Mouse (Mus musculus) retina, adult 2 months (tissue): ENCODE measurements around the gene Btnl10.

Source experiments
- DNase-seq: peaks from one replicate; pipeline ENCODE4 v3.0.0-alpha.2; 2012; ENCODE audit warnings: low read depth, low spot score

Btnl10 gene

GRCm38 (mm10) chr11:58917745-58918366, at the start of gene Btnl10:
Gene Btnl10 (plus strand): TSS chr11:58917908.
- no peak for DNase-seq

- DNase-seq, result no peak
Measured at GRCm38 (mm10) chr11:58867954-58868330, 49.8 kb upstream of the Btnl10 start.

- no peak for DNase-seq
Measured at GRCm38 (mm10) chr11:58870961-58871360, 46.7 kb upstream of the Btnl10 start.

GRCm38 (mm10) chr11:58883756-58884155, 34.0 kb upstream of the Btnl10 start:
- DNase-seq, result no peak

GRCm38 (mm10) chr11:58890511-58890910, 27.2 kb upstream of the Btnl10 start:
- no peak for DNase-seq

GRCm38 (mm10) chr11:58894456-58894855, 23.3 kb upstream of the Btnl10 start:
- DNase-seq, result no peak

- DNase-seq, result no peak
Measured at GRCm38 (mm10) chr11:58897485-58897884, 20.2 kb upstream of the Btnl10 start.

GRCm38 (mm10) chr11:58901080-58901479, 16.6 kb upstream of the Btnl10 start:
- no peak for DNase-seq

GRCm38 (mm10) chr11:58903511-58904409, 13.9 kb upstream of the Btnl10 start, which contains the start of gene Zfp39:
Gene Zfp39 (minus strand): TSS chr11:58904225.
- DNase-seq, result peak; percentile 71

- no peak for DNase-seq
Measured at GRCm38 (mm10) chr11:58904410-58904718, 13.3 kb upstream of the Btnl10 start.

- DNase-seq, result no peak
Measured at GRCm38 (mm10) chr11:58904838-58905237, 12.9 kb upstream of the Btnl10 start.

- DNase-seq, result no peak
Measured at GRCm38 (mm10) chr11:58913776-58914175, 3.9 kb upstream of the Btnl10 start.

GRCm38 (mm10) chr11:58914461-58915028, 3.2 kb upstream of the Btnl10 start:
- no peak for DNase-seq

- DNase-seq, result no peak
Measured at GRCm38 (mm10) chr11:58916879-58917744, 596 bp upstream of the Btnl10 start.

GRCm38 (mm10) chr11:58918759-58919158, 1.1 kb downstream of the Btnl10 start:
- DNase-seq, result no peak

- no peak for DNase-seq
Measured at GRCm38 (mm10) chr11:58922420-58922819, 4.7 kb downstream of the Btnl10 start.

GRCm38 (mm10) chr11:58926651-58927050, 8.9 kb downstream of the Btnl10 start:
- no peak for DNase-seq

GRCm38 (mm10) chr11:58927053-58927452, 9.3 kb downstream of the Btnl10 start:
- DNase-seq, result no peak

- DNase-seq, result no peak
Measured at GRCm38 (mm10) chr11:58927790-58928651, 10.3 kb downstream of the Btnl10 start.

GRCm38 (mm10) chr11:58929055-58929454, 11.3 kb downstream of the Btnl10 start:
- no peak for DNase-seq

- no peak for DNase-seq
Measured at GRCm38 (mm10) chr11:58929641-58930040, 11.9 kb downstream of the Btnl10 start.
